Mouse (Mus musculus) mesoderm, embryonic 11.5 days (tissue): ENCODE measurements at regions not wholly inside any gene's neighbourhood (a gene's known extent, or its start where the extent isn't known, plus 50 kb on each side); places are given as distances from the start of the nearest gene placed in this dataset.

Experiments
- DNase-seq: peaks from one replicate; pipeline ENCODE4 v3.0.0-alpha.2; 2012; ENCODE audit warnings: low read depth, low spot score

- DNase-seq: no peak
Measured at GRCm38 (mm10) chr1:4672344-4672743, 135.3 kb upstream of the Gm37988 start.

GRCm38 (mm10) chr1:4687605-4688004 is 120.1 kb upstream of the Gm37988 start:
- DNase-seq: no peak

GRCm38 (mm10) chr1:4689096-4689495 is 118.6 kb upstream of the Gm37988 start:
- DNase-seq: no peak

- no peak for DNase-seq
Measured at GRCm38 (mm10) chr1:4703316-4703715, 104.4 kb upstream of the Gm37988 start.

- DNase-seq: no peak
Measured at GRCm38 (mm10) chr1:4706171-4706570, 101.5 kb upstream of the Gm37988 start.

GRCm38 (mm10) chr1:4722333-4722931 is 85.3 kb upstream of the Gm37988 start:
- no peak for DNase-seq
